Mouse (Mus musculus): ENCODE measurements around the gene Chaf1b. TPM values are rescaled to one million over a fixed set of nuclear protein-coding genes. Genes with fewer than 3 reads are reported as not detected.
A peak's percentile ranks its signal among the peaks of the same experiment; 100 is the strongest.

The Chaf1b gene
- polyA plus RNA-seq, 1 experiment: 0.96 TPM

GRCm38 (mm10) chr16:93922835-93923389 lies 39.2 kb downstream of the Chaf1b start:
- no peaks in the 10 kb centered on the region for H3K4me1 ChIP-seq (ENCODE audit: control insufficient read depth, insufficient read depth, low read length)
- H3K4me3 ChIP-seq (ENCODE audit: insufficient read depth, low read length): no peak overlapping the region
- TF ChIP-seq CTCF (IDR thresholded peaks at IDR 0.05; ENCODE audit: extremely low read depth, insufficient read depth, low read length) (no peak), POLR2A (IDR thresholded peaks at IDR 0.05; ENCODE audit: extremely low read depth, insufficient read depth, low read length) (no peak)
- no peak overlapping the region for H3K27ac ChIP-seq (ENCODE audit: insufficient read depth, low read length)

DNA sequence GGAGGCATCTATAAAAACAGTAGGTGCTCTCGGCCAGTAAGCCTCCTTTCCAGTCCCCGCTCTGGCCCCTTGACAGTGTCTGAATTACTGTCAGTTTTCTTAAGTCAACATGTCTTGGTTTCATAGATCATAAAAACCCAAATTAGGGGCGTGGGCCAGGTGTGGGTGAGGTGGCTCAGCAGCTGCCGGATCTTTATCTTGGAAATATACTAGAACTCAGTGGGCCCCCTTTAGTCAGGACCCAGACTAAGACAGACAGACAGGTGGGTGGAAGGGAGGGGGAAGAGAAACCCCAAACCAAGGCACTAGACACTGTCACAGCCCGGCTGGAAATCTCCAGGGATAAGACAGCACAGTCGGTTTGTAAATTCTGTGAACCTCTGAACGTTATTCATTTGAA lies 40.1 kb downstream of the Chaf1b start:
- no peaks in the 10 kb centered on the region for H3K4me1 ChIP-seq (ENCODE audit: control insufficient read depth, insufficient read depth, low read length)
- H3K4me3 ChIP-seq (ENCODE audit: insufficient read depth, low read length): no peak overlapping the region
- no peak for TF ChIP-seq CTCF (IDR thresholded peaks at IDR 0.05; ENCODE audit: extremely low read depth, insufficient read depth, low read length)
- TF ChIP-seq POLR2A (IDR thresholded peaks at IDR 0.05; ENCODE audit: extremely low read depth, insufficient read depth, low read length): no peak
- no peak overlapping the region for H3K27ac ChIP-seq (ENCODE audit: insufficient read depth, low read length)

DNA sequence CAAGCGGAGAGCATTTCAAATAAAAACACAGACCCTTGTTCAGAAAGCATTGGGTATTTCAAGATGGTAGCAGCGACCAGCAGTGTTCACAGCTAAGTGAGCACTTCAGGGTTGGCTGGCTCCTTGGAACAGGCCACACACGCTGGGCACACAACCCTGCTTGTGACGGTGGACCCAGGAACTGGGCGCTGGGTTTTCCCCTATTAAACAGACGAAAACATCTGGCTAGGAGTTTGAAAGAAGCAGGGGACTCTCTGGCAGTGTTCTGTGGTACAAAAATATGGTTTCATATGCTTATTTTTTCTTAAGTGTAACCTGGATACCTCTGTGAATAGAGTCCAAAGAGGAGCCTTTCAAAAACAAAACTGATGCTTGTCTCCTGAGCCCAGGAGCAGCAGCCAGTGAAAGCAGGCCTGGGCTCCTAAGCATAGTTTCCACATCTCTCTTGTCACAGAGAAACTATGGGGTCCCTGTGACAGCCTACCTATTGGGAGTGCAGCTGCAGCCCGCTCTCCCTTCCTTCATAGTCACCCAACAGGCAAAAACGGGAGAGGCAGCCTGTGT lies 42.1 kb downstream of the Chaf1b start:
- Histone ChIP-seq H3K4me3 (ENCODE audit: insufficient read depth, low read length) (no peak overlapping the region), H3K4me1 (ENCODE audit: control insufficient read depth, insufficient read depth, low read length) (no peaks in the 10 kb centered on the region), H3K27ac (ENCODE audit: insufficient read depth, low read length) (no peak overlapping the region)
- TF ChIP-seq CTCF (IDR thresholded peaks at IDR 0.05; ENCODE audit: extremely low read depth, insufficient read depth, low read length): no peak
- TF ChIP-seq POLR2A (IDR thresholded peaks at IDR 0.05; ENCODE audit: extremely low read depth, insufficient read depth, low read length): no peak

- Histone ChIP-seq H3K4me3 (ENCODE audit: insufficient read depth, low read length) (no peak overlapping the region), H3K4me1 (ENCODE audit: control insufficient read depth, insufficient read depth, low read length) (no peaks in the 10 kb centered on the region), H3K27ac (ENCODE audit: insufficient read depth, low read length) (no peak overlapping the region)
- TF ChIP-seq CTCF (IDR thresholded peaks at IDR 0.05; ENCODE audit: extremely low read depth, insufficient read depth, low read length) (no peak), POLR2A (IDR thresholded peaks at IDR 0.05; ENCODE audit: extremely low read depth, insufficient read depth, low read length) (no peak)
Measured at GRCm38 (mm10) chr16:93929370-93930032, 45.8 kb downstream of the Chaf1b start.

DNA sequence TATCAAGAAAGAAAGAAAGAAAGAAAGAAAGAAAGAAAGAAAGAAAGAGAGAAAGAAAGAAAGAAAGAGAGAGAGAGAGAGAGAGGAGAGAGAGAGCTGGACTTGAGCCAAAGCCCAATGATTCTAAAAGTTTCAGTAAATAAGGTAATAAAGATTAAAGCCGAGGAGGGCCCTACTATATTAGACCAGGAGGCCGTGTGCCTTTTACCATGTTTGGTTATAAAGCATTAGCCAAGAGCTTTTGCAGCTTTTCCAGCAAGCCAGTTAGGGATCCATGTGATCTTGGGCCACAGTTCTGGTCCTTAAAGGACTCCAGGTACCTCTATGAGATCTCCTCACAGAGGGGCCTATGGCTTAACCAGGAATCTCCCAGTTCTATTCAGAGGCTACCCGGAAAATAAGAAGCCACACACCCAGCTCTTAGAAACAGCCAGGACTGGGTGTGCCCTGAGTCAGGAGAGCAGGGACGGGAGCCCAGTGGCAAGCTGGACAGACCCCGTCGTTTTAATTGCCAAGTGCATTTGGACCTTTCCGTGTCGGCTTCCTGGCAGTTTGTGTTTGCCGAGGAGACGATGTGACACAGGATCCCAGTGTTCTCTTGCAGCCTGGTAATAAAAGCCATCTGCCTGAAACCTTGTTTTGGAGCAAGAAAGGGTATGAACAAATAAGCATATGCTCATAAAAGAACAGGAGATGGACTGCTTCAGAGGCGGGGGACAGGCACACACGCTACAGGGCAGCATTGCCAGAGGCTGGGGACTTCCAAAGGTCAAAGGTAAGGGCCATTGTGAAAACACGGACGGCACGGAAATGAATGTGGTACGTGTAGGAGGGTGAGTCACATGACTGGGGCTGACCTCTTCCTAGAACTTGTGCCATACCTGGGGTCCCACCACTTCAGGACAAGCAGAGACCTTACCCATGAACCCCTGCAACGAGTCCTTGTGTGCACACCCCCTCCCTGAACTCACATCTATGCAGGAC lies 48.8 kb downstream of the Chaf1b start:
- TF ChIP-seq CTCF (IDR thresholded peaks at IDR 0.05; ENCODE audit: extremely low read depth, insufficient read depth, low read length) (no peak), POLR2A (IDR thresholded peaks at IDR 0.05; ENCODE audit: extremely low read depth, insufficient read depth, low read length) (no peak)
- Histone ChIP-seq H3K4me1 (ENCODE audit: control insufficient read depth, insufficient read depth, low read length) (no peaks in the 10 kb centered on the region), H3K4me3 (ENCODE audit: insufficient read depth, low read length) (no peak overlapping the region), H3K27ac (ENCODE audit: insufficient read depth, low read length) (no peak overlapping the region)

DNA sequence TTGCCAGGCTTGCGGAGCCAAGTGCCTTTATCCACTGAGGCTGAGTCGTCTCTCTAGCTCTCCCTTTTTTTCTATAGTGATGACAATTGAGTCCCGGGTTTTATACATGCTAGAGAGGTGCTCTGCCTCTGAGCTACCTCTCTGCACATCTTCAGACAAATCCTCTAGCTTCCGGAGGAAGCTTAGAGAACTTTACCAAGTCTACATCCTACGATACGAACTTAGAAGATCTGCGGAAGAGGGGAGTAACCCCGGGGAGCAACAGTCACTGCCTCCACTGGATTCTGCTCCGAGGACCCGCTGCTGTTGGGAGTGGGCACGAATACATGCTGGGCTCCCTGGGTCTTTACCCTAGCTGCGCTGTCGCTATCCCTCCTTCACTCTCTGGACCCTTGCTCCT lies 50.9 kb downstream of the Chaf1b start:
- Histone ChIP-seq H3K27ac (ENCODE audit: insufficient read depth, low read length) (no peak overlapping the region), H3K4me3 (ENCODE audit: insufficient read depth, low read length) (no peak overlapping the region), H3K4me1 (ENCODE audit: control insufficient read depth, insufficient read depth, low read length) (no peaks in the 10 kb centered on the region)
- TF ChIP-seq CTCF (IDR thresholded peaks at IDR 0.05; ENCODE audit: extremely low read depth, insufficient read depth, low read length): no peak
- no peak for TF ChIP-seq POLR2A (IDR thresholded peaks at IDR 0.05; ENCODE audit: extremely low read depth, insufficient read depth, low read length)

GRCm38 (mm10) chr16:93935009-93935408 lies 51.3 kb downstream of the Chaf1b start:
- Histone ChIP-seq H3K27ac (ENCODE audit: insufficient read depth, low read length) (no peak overlapping the region), H3K4me3 (ENCODE audit: insufficient read depth, low read length) (no peak overlapping the region), H3K4me1 (ENCODE audit: control insufficient read depth, insufficient read depth, low read length) (no peaks in the 10 kb centered on the region)
- TF ChIP-seq CTCF (IDR thresholded peaks at IDR 0.05; ENCODE audit: extremely low read depth, insufficient read depth, low read length) (no peak), POLR2A (IDR thresholded peaks at IDR 0.05; ENCODE audit: extremely low read depth, insufficient read depth, low read length) (no peak)

DNA sequence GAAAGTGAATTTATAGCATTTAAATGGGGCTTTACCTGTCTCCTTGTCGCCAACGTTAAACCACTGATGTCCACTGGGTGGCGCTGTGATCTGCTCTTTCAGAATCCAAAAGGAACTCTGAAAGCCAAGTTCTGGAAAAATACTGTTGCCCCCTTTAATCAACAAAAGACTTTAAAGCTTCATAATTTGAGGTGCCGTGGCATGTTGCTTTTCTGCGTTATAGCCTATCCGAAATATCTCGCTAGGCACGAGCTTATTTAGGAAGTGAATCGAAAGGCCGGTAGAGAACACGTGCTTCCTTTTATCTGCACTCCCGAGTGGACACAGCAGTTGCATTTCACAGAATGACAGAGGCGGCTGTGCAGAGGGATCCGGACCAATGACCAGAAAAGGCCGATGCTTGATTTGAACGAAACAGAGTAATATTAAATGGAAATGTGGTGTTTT lies 54.7 kb downstream of the Chaf1b start:
- H3K4me3 ChIP-seq (ENCODE audit: insufficient read depth, low read length): no peak overlapping the region; the same call in 1 of the 2 replicates
- H3K27ac ChIP-seq (ENCODE audit: insufficient read depth, low read length): no peak overlapping the region
- H3K4me1 ChIP-seq (ENCODE audit: control insufficient read depth, insufficient read depth, low read length): no peaks in the 10 kb centered on the region
- peak; percentile 88 for TF ChIP-seq CTCF (IDR thresholded peaks at IDR 0.05; ENCODE audit: extremely low read depth, insufficient read depth, low read length)
- no peak for TF ChIP-seq POLR2A (IDR thresholded peaks at IDR 0.05; ENCODE audit: extremely low read depth, insufficient read depth, low read length)

- H3K4me1 ChIP-seq (ENCODE audit: control insufficient read depth, insufficient read depth, low read length): no peaks in the 10 kb centered on the region
- TF ChIP-seq POLR2A (IDR thresholded peaks at IDR 0.05; ENCODE audit: extremely low read depth, insufficient read depth, low read length) (no peak), CTCF (IDR thresholded peaks at IDR 0.05; ENCODE audit: extremely low read depth, insufficient read depth, low read length) (no peak)
Measured at GRCm38 (mm10) chr16:93939961-93940360, 56.3 kb downstream of the Chaf1b start.

More at GRCm38 (mm10) chr16:93939961-93940360, 56.3 kb downstream of the Chaf1b start:
- Histone ChIP-seq H3K4me3 (ENCODE audit: insufficient read depth, low read length) (no peak overlapping the region), H3K27ac (ENCODE audit: insufficient read depth, low read length) (no peak overlapping the region)

Data from cortical plate, adult 2 months (tissue).